Mouse (Mus musculus) right cerebral cortex, postnatal 36 days (tissue): Measurements from ENCODE around the gene Palld.

Experiments used
- DNase-seq, 2 experiments: peaks; one replicate each; pipeline ENCODE4 v3.0.0; 2022; ENCODE audit warnings: low spot score in 2 of 2, mixed read lengths in 1 of 2

Gene Palld

DNA sequence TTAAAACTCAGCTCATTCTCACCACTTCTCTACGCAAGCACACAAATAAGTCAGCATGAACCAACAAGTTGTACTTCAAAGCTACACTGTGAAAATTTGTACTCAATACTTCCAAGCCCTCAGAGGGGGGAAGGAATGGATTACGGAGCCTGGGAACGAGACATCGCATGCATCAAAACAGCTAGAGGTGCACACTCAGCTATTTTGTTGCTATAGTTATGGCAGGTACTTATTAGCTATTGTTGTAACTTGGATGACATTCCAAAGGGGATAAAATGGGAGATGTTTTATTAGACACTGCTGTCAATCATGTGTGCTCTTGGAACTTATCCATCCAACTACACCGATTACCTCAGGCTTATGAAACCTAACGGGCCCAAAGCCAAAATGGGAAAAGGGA lies 171.8 kb downstream of the Palld start:
- DNase-seq: no peak

DNA sequence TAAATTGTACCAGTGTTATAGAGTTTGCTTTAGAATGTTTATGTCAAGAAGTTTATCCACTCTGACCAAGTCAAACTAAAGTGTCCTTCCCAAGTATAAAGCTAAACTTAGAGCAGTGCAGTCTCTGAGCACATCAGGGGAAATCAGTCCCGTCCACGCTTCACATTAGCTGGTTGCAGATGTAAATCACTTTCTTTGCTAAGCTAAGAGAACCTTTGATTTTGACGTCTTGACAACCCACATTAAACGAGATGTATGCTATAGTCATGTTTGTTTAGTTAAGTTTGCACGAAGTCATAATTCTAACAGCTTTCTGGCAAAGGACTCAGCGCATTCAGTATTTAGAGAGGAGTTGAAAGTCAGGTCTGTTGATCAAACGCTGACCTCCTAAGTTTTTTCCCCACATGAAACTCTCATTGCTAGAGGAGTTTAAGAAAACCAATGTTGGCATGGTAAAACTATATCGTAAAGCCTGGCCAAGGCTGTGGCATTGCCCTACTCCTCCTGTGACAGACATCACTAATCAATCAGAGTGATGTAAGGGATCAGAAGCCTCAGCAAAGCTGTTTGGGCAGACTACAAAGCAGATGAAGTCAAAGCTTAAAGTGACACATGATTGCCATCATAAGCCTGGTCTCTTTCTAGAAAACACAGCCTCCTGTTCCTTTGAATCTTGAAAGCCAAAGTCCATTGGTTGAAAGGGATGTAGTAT lies 177.0 kb downstream of the Palld start:
- no peak for DNase-seq

DNA sequence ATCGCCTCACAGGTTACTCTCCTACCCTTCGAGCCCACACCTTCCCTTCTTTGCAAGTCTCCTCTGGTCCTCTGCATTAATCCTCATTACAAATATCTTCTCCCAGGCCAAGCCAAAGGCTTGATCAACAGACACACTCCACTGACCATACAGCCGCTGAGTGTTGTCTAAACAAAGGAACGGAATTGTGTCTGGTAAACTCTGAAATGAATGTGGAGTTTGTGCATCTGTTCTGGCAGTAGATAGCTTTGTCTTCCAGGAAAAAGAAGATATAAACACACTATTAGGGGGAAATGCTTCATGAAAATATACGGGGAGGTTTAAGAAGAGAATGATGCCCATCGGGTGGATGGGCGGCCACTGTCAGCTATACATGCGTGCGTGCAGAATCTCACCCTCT lies 180.3 kb downstream of the Palld start:
- DNase-seq: no peak

DNA sequence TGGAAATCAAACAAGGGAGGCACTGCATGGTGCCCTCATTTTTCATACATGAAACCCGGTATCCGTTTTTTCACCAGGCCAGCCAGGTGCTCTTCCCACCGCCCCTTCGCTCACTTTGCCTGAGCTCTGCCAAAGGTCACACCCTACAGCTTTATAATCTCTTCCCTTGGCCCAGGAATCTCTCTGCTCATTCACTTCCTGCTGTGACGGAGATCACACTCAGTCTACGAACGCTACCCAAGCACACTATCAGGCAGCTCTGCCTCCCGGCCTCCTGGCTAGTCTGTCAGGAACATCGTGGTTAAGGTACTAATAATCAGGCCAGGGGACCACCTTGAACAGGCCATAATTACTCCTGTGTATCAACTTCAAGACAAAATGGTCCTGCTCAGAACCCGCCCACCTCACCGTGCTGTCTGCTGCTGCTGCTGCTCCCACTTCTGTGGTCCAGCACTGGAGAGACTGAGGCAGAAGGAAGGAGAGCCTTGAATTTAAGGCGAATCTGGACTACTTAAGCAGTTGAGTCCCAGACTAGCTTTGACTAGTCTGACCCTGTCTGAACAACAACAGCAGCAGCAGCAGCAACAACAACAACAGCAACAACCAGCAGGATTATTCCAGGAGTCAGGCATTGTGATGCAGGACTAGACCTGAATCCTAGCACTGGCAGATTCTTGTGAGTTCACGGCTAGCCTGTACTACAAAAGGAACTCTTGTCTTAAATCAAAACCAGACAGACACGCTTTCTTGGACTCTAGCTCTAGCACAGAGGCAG lies 187.0 kb downstream of the Palld start:
- no peak for DNase-seq

DNA sequence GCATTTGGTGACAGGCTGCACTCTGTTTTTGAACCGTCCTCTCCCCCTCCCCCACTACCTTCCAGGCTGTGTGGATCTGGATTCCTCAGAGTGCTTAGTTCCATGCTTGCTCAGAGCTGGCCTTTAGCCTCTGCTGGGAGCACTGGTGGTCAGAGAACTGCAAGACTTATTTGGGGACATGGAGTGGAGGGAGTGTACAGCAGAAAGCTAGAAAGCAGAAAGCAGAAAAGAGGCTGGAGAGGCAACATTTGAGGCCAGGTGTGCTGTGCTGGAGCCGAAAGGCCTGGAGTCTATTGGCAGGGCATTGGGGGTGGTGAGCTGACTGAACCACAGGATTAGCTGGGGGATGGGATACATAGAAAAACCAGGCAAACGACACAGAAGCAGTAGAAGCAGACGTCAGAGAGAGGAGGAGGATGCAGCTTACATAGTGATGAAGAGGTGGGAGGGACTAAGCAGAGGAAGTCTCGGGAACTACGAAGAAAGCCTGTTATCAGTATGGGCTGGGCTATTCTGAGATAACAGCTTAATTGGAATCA lies 188.1 kb downstream of the Palld start:
- DNase-seq: no peak

DNA sequence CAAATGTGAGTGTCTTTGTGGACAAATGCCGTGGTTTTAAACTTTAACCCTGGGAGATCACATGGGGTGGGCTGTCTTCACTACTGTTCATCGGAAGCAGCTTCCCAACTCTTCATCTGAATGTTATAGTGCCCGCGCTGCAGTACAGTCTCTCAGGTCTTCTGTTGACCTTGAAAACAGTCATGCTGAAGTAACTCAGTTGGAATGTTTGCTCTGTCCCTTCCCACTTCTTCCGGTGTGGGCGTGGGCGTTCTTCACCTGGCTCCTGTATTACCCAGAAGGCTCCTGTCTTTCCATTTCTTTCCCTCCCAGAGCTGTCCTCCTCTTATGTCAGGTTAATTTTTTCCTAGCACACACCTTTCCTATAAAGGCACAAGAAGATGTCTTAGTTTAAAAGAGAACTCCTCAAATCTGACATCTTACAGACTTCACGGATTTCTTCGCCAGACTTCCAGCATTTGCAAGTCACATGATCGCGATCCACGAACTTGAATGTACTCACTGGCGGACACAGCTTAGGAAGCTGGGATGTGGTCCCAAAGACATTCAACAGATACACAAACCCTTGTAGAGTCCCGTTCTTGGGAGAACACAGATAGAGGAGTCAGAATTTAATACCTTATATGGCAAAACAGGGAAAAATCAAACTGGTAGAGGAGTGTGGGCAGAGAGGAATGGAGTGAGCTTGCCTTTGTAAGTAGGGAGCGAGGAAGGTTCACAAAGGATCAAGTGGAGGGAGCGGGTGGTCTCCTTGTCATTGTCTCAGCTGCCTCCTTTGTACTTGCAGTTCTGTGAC lies 189.1 kb downstream of the Palld start:
- no peak for DNase-seq

DNA sequence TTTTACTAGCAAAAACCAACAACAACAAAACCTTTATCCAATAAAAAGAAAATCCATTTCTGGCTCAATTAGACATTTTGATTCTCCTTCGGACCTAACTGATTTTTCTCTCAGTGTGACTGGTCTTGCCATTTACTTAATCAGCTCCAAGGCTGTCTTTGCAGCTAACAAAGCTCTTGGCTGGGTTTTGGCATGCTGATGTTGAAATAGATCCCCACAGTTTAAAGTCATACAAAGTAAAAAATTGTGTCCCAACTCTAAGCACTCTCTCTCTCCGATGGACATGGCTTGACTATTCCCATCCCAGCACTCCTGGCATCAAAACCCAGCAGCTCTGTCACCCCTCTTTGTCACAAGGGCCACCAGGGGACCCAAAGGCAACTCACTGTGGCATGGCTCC lies 190.1 kb downstream of the Palld start:
- DNase-seq: no peak

DNA sequence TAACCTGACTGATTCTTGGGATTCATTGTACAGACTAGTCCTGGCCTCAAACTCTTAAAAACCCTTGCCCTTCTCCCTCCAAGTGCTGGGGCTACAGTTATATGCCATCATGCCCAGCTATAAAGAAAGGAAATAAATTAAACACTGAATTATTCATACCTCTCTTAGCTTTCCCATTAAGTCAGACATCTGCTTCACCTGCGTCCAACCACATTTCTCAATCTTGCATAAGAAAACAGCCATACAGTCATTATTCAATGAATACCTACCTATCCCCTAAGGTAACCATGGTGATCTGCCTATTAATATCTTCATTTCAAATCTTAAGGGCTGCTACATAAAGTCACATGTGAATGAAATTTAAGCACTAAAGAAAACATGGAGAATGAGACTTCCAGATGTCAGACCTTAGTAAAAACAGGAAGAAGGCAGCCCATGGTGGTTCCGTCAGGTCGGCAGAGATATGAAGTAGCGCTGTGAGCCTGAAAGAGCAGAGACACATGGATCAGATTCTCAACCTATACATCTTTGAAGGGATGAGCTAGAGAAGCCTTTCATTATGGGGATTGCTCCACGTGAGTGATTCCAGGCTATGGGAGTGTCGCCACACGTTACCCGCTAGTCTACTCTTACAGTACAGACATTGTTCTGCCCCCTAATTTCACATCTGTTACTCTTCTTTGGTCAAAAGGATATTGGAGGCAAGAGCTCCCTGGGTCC lies 193.7 kb downstream of the Palld start:
- DNase-seq: no peak

DNA sequence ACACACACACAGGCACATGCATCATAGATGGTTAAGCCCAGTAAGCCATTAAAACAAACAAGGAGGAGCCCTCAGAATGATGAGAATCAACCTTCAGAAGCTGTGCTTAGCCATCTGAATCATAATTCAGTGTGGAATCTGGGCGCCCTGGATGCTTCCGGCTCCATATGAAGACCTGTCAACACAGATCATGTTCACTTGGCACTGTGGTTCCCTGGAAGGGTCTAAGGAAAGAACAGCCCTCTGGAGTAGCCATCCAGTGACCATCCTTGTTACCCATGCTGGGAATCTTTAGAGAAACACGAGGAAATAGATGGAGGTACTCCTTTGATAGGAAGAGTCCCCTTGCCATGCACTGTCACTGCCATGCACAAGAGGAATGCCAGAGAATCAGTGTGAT lies 197.0 kb downstream of the Palld start:
- DNase-seq: no peak

DNA sequence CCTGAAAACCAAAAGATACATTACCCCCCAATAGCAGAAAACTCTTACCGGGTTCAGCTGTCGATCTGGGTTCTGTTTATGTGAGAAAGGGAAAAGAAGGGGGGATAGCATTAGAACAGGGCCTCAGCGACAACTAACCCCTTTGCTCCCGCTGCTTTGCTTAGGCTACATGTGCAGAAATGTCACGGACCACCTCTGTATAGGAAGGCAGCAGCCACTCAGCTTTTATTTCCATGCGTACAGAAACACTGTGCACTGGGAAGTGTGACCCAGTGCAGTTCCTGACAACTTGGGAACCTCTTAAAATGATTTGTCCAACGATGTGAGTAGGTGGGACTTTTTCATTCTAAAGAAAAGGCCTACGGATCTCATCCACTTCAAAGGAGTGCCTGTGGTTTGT lies 200.4 kb downstream of the Palld start:
- no peak for DNase-seq

DNA sequence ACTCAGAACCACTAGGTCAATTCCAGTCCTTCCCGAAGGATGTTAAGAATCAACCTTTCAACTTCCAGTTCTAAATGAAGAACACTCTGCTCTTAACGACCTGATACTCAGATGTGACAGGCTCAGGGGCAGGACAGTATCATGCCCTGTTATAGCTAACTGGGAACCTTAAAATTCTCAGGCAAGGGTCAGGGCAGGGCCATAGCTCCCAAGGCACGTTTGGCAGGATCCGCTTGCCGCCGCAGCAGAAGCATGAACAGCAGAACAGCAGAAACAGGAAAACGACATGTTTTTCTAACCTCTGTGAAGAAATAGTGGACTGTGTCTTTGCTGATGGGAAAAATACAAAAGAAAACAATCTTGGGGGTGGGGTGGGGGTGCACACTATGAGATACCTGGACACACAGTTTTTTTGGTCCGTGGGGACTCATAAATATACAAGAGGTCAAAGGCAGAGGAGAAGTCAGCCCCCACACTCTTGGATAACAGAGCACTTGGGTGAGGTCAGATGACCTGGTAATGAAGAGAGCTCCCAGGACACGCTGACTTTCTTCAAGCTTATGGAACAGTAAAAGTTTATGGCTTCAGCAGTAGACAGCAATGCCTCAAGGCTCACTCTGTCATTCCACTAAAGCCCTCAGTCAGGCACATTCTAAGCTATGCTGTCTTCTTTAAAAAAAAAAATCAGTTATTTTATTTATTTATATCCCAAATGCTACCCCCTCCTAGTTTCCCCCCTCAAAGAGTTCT lies 201.4 kb downstream of the Palld start:
- no peak for DNase-seq

DNA sequence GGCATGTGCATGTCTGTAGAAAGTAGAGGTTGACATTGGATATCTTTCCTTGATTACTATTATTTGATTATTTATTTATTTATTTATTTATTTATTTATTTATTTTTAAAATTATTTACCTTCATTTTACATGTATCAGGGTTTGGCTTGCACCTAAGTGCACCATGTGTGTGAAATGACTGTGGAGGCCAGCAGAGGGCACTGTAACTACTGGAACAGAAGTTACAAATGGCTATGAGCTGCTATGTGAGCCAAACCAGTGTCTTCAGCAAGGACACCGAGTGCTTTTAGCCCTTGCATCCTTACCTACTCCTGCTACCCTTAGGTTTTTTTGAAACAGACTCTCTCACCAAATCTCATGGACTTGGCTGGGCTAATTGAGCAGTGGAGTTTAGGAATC lies 202.2 kb downstream of the Palld start:
- no peak for DNase-seq

DNA sequence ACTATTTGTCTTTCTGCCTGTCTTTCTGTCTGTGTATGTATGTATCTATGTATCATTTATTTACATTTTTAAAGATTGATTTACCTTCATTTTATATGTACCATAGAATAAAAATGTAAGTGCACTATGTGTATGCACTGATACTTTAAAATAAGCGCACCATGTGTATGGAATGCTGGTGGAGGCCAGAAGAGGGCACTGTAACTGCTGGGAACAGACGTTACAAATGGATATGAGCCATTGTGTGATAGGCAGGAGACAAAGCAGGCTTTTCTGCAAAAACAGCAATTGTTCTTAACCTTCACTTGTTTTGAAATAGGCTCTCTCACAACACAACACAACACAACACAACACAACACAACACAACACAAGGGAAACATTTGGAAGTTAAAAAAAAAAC lies 203.5 kb downstream of the Palld start:
- DNase-seq: no peak

DNA sequence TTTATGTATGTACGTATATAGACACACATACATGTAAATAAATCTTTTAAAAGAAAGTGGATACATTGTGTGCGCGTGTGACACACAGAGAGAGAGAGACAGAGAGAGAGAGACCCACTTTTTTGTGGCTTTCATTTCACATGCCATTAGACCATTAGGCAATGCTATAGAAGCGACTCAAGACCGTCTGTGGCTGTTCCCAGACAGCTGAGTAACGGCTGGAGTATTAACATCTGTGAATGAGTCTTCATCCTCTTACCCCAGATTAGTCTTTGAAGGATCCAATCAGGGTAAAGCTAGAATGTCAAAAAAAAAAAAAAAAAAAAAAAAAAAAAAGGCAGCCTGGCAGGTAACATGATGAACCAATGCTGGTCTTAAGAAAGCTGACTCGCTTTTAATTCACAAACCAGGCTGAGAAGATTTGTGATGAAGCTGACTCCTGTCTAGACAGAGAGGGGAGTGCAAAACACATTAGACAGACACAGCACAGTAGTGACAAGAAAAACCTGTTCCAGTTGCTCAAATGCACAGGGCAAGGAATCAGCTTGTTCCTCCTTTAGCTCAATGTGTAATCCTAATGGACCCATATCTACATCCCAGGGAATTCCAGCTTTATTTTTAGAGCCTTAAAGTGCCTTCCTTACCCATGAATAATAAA lies 204.6 kb downstream of the Palld start:
- no peak for DNase-seq

DNA sequence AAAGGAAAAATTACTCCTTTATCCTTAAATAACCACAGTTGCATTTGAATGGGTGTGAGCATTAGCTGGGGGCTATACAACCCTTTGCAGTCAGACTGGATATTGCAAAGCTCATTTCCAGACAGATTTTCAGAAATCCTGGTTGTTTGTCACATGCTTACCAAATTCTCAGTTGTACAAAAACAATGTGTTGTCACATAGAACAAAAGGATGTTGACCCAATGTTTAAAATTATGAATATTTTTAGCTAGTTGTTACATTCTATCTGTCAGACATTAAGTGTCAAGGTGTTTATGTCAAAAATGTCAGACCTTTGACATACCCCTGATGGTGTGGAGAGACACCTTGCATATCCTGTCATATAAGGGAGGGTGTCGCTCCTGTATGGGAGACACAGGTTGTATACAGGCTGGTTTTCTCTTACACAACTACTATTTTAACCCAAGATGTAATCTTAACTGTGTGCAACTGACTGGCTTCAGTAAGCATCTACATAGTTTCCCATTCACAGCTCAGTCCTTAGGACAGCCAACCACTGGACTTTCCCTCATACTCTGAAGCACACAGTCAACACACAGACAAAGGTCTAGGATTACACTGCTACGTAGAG lies 205.5 kb downstream of the Palld start:
- no peak for DNase-seq

DNA sequence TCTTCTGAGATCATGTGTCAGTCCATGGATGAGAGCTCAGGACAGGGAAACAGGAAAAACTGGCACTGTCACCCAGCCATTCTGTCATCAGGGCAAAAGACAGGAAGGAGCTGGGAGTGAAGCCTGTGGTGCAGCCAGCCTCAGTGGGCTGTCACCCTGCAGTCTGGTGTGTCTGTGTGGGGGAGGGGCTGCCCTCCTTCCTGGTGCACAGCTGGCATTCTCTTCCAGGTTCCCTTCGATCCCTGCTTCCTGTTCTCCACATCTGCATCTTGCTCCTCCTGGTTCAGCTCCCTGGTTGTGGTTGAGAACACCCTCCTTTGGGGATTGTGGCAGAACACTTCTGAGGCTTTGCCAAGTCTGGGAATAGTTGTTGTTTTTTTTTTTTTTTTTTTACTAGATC lies 207.1 kb downstream of the Palld start:
- no peak for DNase-seq

DNA sequence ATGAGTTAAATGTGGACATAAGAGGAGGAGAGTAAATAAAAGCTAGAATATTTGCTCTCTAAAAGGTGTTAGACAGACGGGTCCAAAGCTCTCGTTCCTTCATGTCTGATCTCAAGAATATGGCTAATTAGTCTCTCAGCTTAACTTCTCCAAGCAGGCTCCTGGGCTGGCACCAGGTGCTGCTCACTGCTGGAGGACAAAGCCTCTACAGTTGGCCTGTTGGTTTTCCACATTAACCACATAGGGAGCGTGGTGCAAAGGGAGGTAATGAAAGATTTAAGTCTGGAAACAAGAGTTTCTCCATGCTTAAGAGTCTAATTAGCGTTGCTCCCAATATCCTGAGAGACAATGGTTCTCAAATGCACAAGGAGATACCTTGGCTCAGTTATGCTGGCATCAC lies 209.6 kb downstream of the Palld start:
- no peak for DNase-seq

DNA sequence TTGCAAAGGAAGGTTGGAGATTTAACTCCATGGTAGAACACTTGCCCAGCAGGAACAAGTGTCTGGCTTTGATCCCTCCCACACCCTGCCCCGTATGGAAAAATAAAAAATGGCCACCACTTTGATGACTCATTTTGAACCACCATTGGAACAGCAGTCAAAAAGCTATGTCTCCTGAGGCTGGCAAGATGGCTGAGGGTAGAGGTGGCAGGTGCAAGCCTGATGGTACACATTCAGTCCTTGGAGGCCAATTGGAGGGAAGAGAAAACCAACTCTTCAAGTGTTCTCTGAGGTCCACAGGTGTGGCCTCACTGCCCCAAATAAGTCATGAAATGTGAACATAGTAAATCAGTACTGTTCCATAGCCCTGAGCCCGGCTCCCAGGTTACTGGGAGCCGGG lies 210.4 kb downstream of the Palld start:
- no peak for DNase-seq

DNA sequence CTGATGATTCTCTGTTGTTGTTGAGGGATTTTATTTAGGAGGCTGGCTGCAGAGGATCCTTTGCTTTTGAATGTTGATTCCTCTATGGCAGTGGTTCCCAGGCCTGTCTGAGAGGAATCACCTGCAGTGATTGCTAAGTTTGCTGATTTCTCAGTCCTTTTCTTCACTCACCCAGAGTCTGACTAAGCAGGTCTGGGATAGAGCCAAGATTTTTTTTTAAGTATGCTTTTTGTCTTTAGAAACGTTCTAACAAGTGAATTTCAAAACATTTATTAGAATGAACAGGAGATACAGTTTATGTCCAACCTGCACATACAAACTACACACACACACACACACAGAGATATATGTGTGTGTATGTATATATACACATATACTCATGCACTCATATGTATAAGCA lies 211.1 kb downstream of the Palld start:
- DNase-seq: no peak

DNA sequence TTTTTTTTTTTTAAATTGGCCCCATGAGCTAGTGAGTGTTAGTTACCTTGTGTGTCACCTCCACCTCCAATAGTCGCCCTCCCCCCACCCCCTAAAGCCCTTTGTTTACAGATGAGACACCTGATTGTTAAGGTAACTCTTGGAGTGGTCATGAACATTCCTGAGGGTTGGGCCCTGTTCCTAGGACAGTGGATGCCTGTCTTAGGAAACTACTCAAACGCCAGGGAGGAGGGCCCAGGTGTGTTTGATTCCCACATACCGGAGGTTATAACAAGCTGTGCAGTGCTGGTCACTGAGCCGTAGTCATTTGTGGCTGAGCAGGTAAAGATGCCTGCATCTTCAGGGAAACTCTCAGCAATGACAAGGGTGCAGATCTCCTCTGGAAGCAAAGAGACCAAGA lies 215.4 kb downstream of the Palld start:
- DNase-seq: no peak
